In the genomic region with DNA sequence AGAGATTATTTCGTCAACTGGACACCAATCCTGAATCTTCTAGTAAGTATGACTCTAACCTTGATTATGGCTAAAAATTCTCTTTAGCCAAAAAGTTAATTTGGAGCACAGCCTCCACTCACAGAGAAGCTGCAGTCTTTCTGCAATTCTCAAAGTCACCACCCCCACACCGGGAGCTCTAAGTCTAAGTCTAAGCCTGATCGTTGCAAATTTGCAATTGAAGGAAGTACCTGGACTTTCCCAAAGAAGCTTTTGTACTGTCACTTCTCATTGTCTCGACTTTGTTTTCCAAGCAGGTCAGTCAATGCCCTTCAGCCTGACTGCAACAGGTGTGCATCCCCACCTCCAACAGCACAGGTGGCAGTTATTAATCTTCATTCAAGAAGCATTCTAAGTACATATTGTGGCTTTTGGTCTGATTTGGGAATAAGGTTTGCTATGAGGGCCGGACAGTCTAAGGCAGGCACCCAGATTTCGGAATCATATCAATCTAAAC, we compare ENCODE assay signal across 5 mouse cellular contexts. TPM values are rescaled to one million over a fixed set of nuclear protein-coding genes. Genes with fewer than 3 reads are reported as not detected.
"Had no signal": no experiment of that assay in that cellular context is flagged by ENCODE, and none has a peak within 500 bp of the region (broad histone marks: within the 10 kb centered on the region; RNA-seq: fewer than 3 reads in every experiment).

No protein-coding gene starts in this region.

RNA-seq across cellular contexts. Expression of a gene that starts 35.6 kb away (rescaled TPM):
- total RNA-seq: megakaryocyte progenitor cell, adult 5-6 weeks; megakaryocyte, adult 5-6 weeks; megakaryocyte-erythroid progenitor cell, adult 5-6 weeks; monocyte, adult 5-6 weeks had no signal
- polyA plus RNA-seq: macrophage had no signal
